Mouse (Mus musculus) cerebellum, adult 9-10 months (tissue): Measurements from ENCODE around the gene Snx3.

Source experiments
- DNase-seq: peaks from one replicate; pipeline ENCODE4 v3.0.0; 2022

The Snx3 gene

DNA sequence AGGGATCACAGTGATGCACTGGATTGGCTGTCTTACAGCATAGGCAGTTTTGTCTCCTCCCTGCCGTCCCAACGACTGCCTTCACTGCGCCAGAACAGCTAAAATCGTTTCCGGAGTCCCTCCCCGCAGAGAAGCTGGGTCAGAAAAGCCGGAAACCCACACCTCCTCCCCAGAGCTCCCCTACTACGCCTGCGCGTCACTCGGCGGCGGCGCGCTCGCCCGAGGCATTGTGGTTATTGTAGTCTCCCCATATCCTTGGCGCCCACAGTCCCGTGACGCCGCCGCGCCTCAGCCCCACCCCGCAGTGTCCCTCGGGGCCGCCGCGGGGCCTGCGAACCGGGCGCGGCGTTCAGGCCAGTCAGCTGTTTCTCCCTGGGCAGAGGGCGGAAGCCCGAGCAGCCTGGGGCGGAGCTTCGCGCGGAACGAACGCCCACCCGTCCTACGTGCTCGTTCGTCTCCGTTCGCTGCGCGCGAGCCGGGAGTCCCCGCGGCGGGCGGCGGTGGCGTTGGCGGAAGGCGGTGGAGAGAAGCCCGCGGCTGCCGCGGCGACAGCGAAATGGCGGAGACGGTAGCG, at the start of gene Snx3:
TSS of gene Snx3 (plus strand) at position 256 of the 574 bp plus-strand sequence.
- DNase-seq, result peak; percentile 97

DNA sequence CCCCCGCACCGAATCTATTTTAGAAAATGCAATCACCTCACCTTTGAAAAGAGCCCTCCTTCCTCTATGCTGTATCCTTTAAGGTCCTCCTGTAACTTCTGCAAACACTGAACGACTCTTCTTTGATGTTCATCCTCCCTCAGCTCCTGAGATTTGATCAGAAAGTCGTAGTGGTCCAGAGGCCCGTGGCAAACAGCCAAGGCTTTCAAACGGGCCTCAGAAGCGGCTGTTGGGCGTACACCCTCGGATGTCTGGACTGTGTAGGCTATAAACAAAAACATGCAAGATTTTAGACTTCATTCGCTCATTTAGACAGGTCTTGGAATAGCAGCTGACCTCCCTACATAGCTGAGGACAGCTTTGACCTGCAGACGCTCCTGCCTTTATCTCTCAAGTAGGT, 47.6 kb upstream of the Snx3 start:
- DNase-seq, result no peak

DNA sequence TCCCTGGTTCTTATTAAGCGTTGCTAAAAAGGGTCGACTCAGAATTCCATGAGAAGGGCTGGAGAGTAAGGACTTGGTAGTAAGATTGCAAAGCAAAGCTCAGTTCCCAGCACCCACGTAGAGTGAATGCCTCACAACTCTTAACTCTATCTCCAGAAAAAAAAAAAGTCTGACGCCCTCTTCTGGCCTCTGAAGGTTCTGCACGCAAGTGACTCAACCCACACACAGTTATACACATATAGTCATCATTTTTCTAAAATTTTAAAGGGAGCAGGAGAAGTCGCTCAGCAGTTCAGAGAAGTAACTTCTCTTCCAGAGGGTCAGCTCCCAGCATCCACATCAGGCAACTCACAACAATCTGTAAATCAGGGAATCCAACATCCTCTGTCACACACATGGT, 47.1 kb upstream of the Snx3 start:
- no peak for DNase-seq

DNA sequence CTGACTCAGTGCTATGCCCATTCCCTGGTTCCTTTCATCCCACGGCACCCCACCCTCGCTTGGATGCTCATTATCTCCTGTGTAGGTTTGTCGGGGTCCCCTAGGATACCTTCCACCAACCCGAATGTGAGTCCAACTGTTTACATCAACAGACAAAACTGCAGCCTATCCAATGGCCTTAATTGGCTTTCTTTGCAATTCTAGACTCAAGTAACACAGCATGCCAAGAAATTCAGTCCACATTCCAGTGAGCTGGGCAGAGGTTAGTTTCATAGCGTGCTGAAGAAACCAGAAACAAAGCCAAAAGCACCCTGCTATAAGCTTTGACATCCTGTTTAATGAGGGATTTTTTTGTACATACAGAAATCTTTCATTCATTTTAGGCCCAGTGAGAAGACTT, 45.8 kb upstream of the Snx3 start:
- DNase-seq, result no peak

DNA sequence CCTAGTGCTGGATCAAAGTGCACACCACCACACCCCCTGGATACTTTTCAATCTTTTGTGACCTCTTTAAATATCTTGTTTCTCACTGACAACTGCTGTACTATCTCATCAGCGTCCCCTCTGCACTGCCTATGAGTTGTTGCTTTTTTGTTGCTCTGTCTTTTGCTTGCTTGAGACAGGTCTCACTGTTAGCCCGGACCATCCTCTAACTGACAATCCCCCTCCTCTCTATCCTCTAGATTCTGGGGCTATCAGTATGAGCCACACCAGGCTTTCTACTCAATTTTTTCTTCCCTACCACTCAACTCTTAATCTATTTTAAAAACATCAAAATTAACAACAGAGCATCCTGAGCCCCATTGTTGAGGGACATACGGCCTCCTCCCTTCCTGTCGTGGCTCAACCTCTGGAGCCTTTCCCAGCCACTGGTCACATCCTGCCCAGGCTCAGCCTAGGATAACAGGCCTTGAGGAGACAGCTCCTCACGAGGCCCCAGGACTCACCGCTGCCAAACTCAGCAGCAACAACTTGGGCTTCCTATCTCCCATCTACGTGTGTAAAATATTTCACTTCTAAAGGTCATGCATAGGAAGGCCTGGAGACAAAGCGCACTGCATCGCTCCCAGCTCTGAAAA, 44.2 kb upstream of the Snx3 start:
- no peak for DNase-seq

DNA sequence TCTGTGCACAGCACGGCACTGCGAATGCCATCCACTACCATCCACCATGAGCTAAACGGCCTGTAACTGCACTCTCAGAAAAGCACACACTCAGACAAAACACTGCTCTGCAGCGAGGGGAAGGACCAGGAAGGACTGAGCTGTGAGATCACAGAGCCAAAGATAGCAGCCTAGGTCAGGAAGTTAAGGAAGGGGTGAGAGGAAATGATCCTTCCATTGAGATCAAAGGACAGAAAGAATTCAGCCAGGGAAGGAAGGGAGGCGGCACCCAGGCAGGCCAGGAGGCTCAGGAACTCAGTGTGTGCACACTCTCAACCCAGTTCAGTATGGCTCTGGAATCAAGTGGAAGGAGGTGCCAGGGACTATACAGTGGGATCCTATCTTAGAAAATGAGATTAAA, 37.6 kb upstream of the Snx3 start:
- DNase-seq, result no peak

DNA sequence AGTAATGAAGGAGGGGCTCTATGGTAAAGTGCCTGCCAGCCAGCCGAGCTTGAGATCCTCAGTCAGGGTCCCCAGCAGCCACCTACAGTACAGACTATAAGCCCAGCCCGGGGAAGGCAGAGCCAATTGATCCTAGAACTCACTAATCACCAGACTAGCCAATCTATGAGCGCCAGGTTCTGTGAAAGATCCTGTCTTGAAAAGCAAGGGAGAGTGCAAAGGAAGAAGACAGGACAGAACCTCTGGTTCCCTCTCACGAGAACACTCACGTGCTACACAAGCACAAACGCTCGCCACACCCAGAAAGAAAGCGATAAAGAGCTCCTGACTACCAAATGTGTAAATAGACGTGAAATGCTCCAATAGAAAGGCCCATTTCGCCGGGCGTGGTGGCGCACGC, 37.0 kb upstream of the Snx3 start:
- DNase-seq, result no peak

DNA sequence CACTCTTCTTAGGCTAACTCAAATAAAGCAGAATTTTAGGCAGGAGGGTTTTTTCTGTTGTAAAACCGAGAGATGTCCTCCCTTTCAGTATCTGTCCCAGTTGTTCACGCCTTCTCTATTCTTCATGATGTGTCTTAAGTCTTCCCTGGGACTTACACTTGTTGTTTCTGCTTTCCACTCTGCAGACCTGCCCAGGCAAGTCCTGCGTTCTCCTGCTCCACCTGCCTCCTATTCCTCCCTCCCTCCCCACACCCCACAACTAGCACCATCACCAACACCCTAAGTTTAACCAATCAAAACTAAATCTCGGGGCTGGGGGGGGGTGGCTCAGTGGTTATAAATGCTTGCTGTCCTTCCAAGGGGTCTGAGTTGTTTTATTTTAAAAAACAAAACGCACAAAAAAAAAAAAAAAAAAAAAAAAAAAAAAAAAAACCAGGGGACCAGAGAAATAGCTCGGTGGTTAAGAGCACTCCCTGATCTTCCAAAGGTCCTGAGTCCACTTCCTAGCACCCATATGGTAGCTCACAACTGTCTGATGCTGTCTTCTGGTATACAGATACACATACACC, 26.8 kb upstream of the Snx3 start:
- no peak for DNase-seq

DNA sequence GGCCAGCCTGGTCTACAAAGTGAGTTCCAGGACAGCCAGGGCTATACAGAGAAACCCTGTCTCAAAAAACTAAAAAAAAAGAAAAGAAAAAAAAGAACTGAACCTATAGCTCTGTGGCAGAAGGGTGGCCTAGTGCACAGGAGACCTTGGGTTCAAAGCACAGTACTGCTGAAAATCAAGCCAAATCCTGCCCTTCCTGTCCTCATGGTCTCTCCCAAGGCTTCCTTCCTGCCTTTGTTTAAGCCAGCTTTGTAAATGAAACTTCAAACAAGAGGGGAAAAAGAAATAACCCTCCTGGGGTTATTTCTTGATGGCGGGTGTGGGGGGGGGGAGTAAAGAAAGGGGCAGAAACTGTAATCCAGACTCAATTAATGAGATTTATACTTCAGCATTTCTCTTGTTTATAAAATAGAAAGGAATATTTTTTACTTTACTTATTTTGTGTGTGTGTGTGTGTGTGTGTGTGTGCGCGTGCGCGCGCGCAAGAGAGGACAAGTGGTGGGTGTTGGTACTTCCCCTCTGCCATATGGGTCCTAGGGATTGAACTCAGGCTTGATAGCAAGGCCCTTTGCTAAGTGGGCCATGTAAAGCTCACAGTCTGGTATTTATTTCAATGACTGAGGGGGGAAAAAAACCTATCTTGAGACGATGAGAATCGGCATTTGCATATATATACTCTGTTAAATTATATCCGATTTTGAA, 24.9 kb upstream of the Snx3 start:
- DNase-seq, result no peak

DNA sequence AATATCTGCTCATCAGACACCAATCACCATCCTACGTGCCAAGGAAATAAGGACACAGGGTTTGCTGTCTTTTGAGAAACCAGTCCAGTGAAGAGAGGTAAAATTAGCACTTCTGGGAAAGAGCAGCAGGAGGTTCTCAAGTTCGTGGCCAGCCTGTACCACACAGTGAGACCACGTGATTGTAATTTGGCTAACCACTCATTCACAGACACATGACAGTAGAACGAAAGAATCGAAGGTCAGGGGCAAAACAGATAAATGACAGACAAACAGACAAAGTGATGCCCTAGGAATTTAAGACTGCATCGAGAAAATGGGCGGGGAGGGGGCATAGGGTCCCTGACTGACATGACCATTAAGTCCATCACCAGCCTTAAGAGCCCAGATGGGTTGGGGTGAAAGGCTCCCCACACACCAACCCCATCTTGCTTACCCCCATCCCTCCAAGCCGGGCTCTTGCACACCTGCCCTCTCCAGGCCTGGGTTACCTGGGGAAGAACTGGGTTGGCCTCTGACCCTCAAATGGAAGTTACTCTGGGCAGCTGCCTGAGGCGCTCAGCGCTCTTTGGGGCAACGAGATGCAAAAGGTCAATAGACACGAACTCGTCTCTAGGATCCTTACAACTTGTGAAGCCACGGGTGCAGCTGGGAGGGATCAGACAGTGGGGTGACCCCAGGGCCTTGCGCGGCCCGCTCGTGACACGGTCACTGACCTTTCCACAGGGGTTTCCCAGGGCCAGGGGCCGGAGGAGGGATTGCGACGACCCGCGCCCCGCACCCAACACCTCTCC, 24.1 kb upstream of the Snx3 start:
- DNase-seq, result peak; percentile 52

DNA sequence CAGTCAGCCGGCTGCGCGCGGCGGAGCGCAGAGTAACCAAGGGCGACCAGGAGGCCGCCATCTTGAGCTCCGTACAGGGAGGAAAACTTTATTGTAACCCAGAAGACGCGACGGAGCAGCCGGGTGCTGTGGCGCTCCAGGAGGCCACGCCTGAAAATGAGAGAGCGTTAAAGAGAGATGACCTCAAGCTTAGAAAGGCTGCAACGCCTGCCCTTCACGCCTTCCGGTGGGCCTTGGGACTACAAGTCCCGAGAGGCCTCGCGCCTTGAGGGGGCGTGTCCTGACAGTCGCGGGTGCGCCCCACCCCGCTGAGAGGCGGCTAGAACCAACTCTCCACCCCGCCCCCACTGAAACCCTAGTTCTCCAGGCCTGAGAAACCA, 23.5 kb upstream of the Snx3 start, which contains the start of gene Afg1l:
TSS of gene Afg1l (minus strand) at position 225 of the 380 bp plus-strand sequence.
- peak; percentile 96 for DNase-seq

DNA sequence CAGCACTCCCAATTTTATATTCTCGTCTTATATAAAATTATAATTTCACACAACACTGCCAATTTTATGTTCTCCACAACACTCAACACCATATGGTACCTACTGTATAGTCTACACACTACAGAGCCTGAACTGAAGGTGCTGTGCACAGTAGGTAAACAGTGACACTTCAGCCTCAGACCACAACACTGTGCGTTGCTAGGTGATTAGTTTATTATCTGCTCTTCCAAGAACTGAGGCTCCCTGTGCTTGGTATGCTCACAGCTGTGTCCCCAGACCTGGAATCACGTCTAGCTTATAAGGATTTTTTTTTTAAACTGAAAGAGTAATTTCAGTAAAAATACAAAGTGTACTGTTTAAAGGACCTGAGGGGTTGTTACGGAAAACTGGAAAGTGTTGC, 21.1 kb upstream of the Snx3 start:
- no peak for DNase-seq

DNA sequence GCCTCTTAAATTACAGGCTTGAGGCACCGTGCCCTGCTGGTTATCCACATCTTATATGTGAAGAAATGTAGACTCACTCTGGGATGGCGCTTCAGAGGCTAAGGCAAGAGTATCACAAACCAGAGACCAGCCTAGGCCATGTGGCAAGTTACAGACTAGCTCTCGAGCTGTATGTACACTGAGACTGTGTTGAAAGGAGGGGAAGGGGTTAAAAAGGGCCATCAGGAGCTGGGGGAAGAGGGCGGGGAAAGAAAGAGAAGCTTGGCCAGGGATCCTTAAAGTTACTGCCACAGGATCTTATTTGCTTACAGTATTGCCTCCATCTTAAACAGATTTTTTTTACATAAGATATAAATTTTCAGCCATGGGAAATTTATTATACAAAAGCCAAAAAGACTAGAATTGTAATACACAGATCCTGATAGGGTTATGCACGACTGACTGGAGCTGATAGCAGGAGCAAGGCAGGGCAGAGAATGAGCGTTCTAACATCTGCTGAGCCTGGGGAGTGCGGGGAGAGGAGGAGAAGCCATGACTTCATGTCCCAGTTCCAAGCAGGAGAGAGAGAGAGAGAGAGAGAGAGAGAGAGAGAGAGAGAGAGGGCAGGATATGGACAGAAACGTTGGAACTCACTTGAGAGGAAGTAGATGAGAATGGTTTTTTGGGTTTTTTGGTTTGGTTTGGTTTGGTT, 13.1 kb upstream of the Snx3 start:
- no peak for DNase-seq

DNA sequence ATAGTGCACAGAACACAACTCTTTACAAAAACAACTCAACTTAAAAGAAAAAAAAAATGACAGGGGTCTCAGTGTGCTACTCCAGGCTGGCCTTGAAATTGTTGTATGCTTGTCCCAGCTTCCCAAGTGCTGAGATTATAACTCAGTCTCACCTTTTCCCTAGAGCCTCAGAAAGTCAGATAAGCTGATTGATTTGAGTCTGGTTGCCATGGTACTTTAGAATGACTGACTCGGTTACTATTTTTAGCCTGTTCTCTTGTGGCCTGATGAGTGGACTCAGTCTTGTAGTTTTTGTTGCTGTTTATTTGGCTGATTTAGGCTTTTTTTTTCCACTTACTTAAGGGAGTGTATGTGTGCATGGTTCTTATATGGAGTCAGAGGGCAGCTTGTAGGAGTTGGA, 10.7 kb upstream of the Snx3 start:
- DNase-seq, result no peak

DNA sequence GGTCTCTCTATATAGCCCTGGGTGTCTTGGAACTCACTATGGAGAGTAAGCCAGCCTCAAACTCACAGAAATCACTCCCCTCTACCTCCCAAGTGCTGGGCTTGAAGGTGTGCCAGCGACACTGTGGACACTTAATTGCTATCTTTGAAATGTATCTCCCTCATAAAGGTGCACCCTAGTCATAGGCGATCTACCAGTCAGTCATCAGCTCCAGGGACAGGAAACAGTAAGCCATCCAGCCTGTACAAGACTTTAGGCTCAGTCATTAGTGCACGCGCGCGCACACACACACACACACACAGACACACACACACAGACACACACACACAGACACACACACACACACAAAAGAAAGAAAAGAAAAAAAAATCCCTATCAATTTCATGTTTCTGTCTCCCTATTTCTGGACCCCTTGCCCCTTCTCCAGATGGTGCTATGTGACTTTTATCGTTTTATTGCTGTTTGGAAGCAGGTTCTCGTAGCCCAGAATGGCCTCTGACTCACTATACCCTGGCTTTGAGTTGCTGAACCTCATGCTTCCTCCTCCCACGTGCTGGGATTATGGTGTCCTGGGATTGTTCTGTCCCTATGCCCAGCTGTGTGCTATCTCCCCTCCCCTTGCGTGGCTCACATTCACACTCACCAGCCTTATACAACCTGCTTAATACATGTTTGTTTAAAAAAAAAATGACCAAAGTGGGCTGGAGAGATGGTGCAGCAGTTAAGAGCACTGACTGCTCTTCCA, 9.6 kb upstream of the Snx3 start:
- no peak for DNase-seq

DNA sequence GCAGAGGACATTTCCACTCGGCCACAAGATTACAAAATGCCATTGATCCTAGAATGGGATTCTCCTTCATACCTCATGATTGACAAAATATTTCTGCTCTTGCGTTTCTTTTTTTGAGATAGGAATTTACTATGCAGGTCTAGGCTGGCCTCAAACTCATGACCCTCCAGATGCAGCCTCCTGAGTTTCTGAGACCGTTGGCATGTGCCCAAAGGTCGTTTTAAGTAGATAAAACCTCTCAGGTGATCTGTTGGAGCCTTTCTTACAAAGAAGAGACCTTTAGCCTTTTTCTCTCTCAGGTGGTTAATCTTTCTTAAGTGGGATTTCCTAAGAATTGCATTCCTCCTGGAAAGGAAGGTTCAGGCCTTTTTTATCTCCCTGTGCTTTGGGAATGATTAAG, 8.8 kb upstream of the Snx3 start:
- no peak for DNase-seq

DNA sequence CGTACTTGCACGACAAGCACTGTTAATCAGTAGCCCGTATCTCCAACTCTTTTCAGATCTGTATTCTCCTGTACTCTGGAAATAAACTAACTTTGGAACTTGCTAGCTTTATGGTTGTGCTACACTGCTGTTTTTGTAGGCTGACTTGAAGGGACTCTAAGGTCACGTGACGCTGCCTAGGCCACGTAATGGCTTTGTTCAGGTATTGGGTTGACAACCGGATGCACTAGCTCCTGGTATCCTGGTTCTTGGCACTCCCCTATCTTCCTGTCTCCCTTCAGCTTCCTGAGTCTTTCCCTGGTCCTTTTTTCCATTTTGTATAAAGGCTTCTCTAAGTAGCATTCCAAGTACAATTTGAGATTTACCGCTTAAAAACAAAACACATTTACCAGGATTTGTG, 1.2 kb upstream of the Snx3 start:
- DNase-seq, result peak; percentile 48

DNA sequence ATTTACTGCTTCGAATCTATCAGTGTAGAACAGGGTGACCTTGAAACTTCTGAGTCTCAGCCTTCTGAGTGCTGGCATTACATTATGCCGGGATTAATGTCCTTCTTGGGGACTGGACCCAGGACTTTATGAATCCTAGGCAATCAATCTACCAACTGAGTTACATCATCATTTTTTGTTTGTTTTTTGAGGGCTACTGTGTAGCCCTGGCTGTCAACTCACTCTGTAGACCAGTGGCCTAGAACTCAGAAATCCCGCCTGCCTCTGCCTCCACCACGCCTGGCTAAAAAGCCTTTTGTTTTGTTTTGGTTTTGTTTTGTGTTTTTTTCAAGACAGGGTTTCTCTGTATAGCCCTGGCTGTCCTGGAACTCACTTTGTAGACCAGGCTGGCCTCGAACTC, 669 bp upstream of the Snx3 start:
- DNase-seq, result no peak

DNA sequence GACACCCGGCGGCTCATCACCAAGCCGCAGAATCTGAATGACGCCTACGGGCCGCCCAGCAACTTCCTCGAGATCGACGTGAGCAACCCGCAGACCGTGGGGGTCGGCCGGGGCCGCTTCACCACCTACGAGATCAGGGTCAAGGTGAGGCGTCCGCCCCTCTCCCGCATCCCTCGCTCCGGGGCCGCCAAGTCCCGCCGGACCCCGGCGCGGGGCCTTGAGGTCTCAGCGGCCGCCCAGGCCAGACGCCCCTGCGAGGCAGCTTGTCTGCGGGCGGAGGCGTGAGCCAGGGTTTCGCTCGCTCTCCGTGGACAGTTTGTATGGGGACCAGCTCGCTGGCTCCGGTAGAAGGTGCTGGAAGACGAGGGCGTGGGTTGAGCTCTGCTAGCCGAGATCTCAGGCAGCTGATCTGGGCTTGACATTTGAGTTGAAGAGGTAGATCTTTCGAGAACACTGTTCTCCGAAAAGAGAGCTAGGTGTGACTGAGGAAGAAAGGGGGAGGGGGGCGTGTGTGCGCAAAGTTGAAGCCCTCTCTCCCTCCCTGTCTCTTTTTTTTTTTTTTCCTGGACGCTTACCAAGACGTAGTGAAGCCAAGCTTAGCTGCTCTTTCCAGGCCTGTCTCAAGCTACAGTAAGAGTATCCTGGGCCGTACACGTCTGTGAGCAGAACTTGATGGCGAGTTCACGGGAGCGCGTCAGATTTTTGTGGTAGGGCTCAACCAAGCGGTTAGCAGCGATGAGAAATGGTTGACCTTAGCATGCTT, 700 bp downstream of the Snx3 start:
- DNase-seq, result peak; percentile 76

DNA sequence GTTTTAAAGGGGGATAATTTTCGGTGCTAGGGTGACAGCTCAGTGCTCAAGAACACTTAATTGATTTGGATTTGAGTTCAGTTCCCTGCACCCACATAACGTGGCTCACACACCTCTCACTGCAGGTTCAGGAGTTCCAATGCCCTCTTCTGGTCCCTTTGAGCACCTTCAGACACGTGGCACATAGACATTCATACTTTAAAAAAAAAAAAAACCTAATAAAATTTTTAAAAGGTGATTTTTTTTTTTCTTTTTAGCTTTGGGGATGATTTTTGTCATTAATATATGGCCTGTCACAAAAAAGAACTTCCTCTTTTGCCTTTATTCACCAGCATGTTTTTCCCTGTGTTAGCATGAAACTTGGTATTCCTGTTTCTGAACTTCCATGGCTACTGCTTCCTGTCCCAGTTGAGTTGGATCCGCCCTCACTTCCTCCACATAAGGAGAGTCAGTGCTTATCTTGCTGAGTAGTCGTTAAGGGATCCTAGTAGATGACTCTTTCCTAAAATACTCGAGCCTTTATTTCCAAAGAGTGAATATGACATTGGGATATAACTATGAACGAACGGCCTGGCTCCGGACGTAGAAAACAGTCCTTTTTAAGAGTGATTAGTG, 2.4 kb downstream of the Snx3 start:
- DNase-seq, result no peak

DNA sequence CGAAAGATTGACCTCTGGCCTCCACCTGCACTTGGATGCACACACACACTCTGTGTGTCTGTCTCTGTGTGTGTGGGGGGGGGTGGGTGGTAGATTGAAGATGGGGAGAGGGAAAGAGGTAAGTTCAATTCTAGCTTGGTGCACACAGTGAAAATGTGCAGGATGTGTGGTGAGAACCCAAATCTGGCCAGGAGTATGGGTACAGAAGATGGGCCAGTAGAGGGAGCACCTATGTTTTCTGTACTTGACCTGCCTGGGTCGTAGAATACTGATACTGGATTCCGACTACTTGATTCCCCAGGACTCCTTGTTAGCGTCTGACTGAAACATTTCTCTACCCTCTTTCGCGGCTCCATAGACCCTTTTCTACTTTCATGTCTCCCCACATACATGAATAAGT, 8.3 kb downstream of the Snx3 start:
- no peak for DNase-seq
